Mouse (Mus musculus): ENCODE results near the gene Ptpn23.

Ptpn23 gene

GRCm38 (mm10) chr9:110381292-110381691 is 26.7 kb downstream of the Ptpn23 start:
- no peak for DNase-seq

- DNase-seq = no peak
Observed at GRCm38 (mm10) chr9:110380662-110381061, 27.4 kb downstream of the Ptpn23 start.

GRCm38 (mm10) chr9:110379361-110379760 is 28.7 kb downstream of the Ptpn23 start:
- no peak for DNase-seq

GRCm38 (mm10) chr9:110377655-110378054 is 30.4 kb downstream of the Ptpn23 start:
- peak; percentile 57 for DNase-seq

GRCm38 (mm10) chr9:110375668-110376067 is 32.3 kb downstream of the Ptpn23 start:
- DNase-seq = no peak

- no peak for DNase-seq
Observed at GRCm38 (mm10) chr9:110373871-110374270, 34.1 kb downstream of the Ptpn23 start.

- DNase-seq = no peak
Observed at GRCm38 (mm10) chr9:110369860-110370259, 38.2 kb downstream of the Ptpn23 start.

- no peak for DNase-seq
Observed at GRCm38 (mm10) chr9:110366746-110367145, 41.3 kb downstream of the Ptpn23 start.

GRCm38 (mm10) chr9:110362337-110362736 is 45.7 kb downstream of the Ptpn23 start:
- no peak for DNase-seq

GRCm38 (mm10) chr9:110361299-110361698 is 46.7 kb downstream of the Ptpn23 start:
- DNase-seq = no peak

- DNase-seq = no peak
Observed at GRCm38 (mm10) chr9:110358341-110358740, 49.7 kb downstream of the Ptpn23 start.

GRCm38 (mm10) chr9:110351932-110352632 is 55.9 kb downstream of the Ptpn23 start:
- DNase-seq = peak; percentile 56

GRCm38 (mm10) chr9:110351350-110351749 is 56.7 kb downstream of the Ptpn23 start:
- DNase-seq = no peak

- DNase-seq = no peak
Observed at GRCm38 (mm10) chr9:110350612-110351011, 57.4 kb downstream of the Ptpn23 start.

- no peak for DNase-seq
Observed at GRCm38 (mm10) chr9:110350188-110350587, 57.8 kb downstream of the Ptpn23 start.

GRCm38 (mm10) chr9:110348899-110349298 is 59.1 kb downstream of the Ptpn23 start:
- no peak for DNase-seq

- DNase-seq = no peak
Observed at GRCm38 (mm10) chr9:110345057-110345739, 62.8 kb downstream of the Ptpn23 start.

GRCm38 (mm10) chr9:110343805-110344204 is 64.2 kb downstream of the Ptpn23 start:
- DNase-seq = no peak

- DNase-seq = no peak
Observed at GRCm38 (mm10) chr9:110342008-110342407, 66.0 kb downstream of the Ptpn23 start.

- no peak for DNase-seq
Observed at GRCm38 (mm10) chr9:110340037-110340750, 67.8 kb downstream of the Ptpn23 start.

All from layer of hippocampus, adult 9-11 months (tissue).